Mouse (Mus musculus): Measurements from ENCODE around the gene Scgb1b24.

The Scgb1b24 gene

DNA sequence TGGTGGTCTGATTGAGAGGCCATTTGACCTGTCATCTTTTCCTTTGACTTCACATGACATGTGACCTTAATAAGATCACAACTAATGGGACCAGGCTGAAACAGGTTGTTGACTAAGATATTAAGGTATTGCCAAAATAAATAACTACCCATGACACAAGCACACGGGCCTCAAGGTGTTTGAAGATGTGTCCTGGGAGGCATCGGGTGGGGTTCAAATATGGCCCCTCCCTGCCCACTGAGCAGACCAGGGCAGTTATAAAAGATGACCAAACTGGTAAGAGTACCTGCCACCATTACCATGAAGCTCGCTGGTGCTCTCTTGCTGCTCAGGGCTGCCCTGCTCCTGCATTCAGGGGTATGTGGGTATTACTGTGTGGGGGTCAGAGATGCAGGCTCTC, at the start of gene Scgb1b24:
Scgb1b24 (plus strand) TSS at position 301 of the 400 bp plus-strand sequence.
- DNase-seq (ENCODE audit: low spot score), result no peak

GRCm38 (mm10) chr7:33739212-33739611, 4.4 kb upstream of the Scgb1b24 start, which contains the start of gene Scgb2b24:
Gene Scgb2b24 (minus strand): TSS chr7:33739312.
- no peak for DNase-seq (ENCODE audit: low spot score)
